Mouse (Mus musculus): ENCODE data around the gene Arf5.

GRCm38 (mm10) chr6:28421469-28422000 lies 1.8 kb upstream of the Arf5 start:
- TF ChIP-seq CTCF (IDR thresholded peaks at IDR 0.05; ENCODE audit: extremely low read depth, insufficient read depth, insufficient read length, insufficient replicate concordance) (peak; percentile 87; the same call in 1 of the 2 replicates), POLR2A (IDR thresholded peaks at IDR 0.05; ENCODE audit: low read depth, low read length) (peak; percentile 37)

Measured in spleen, adult 2 months (tissue).